Mouse (Mus musculus) liver, embryonic 14 days (tissue): ENCODE data around the gene Prok1. TPM values are rescaled to one million over a fixed set of nuclear protein-coding genes. Genes with fewer than 3 reads are reported as not detected.

Source experiments
- polyA plus RNA-seq: library from polyadenylated mRNA; depleted of rRNA; stranded (reverse); fragments of >200 nt; gene quantifications from 2 replicates; pipeline ENCODE4 v1.2.3, GENCODE M21; 2012; rRNA removed

The Prok1 gene
- polyA plus RNA-seq: 0.01 TPM in 2 replicates

DNA sequence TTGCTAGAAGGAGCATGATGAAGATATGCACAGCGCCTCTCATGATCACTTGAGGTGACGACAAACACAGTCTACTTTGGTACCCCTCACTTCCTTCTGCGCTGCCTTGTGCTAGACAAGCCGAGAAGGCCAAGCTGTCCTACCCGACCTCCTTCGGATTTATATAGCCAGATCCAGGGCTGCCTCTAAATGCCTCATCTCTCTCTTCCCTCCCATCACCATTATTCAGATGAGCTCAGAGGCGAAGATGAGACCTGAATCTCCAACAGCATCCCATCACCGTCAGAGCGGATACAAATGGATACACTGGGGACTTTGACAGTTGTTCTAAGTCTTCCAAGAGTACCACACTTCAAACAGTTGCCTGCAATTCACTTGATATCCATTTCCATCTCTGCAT, at the start of gene Prok1:
TSS of gene Prok1 (minus strand) at position 101 of the 400 bp plus-strand sequence.

GRCm38 (mm10) chr3:107278479-107279269, 39.2 kb upstream of the Prok1 start, which contains the start of gene Lamtor5:
Gene Lamtor5, plus strand, starts transcription at chr3:107278858.

GRCm38 (mm10) chr3:107230527-107230926, 9.0 kb downstream of the Prok1 start, which contains the start of gene A630076J17Rik:
Gene A630076J17Rik, plus strand, starts transcription at chr3:107230614.

GRCm38 (mm10) chr3:107221608-107222007, 17.9 kb downstream of the Prok1 start, which contains the start of gene Cym:
Gene Cym, minus strand, starts transcription at chr3:107221732.

Other genes with a start within 250 kb of the Prok1 start
- 0.57 and 0.63 TPM in 2 replicates for gene Kcna3, start 203.5 kb downstream of the Prok1 start, polyA plus RNA-seq
- 0.14 and 0.15 TPM in 2 replicates for gene Kcna2, start 138.6 kb downstream of the Prok1 start, polyA plus RNA-seq
- gene Kcna10, start 56.7 kb downstream of the Prok1 start, polyA plus RNA-seq: not detected in 2 replicates
- 0.08 and 0.14 TPM in 2 replicates for gene Cym, start 18.0 kb downstream of the Prok1 start, polyA plus RNA-seq
- gene A630076J17Rik, start 9.1 kb downstream of the Prok1 start, polyA plus RNA-seq: 0.02 TPM in 1 of 2 replicates, not detected in the other
- gene Lamtor5, start 39.2 kb upstream of the Prok1 start, polyA plus RNA-seq: 44.6 and 53.1 TPM in 2 replicates
- 0.05 and 0.07 TPM in 2 replicates for gene Slc16a4, start 51.5 kb upstream of the Prok1 start, polyA plus RNA-seq
- gene Rbm15, start 94.0 kb upstream of the Prok1 start, polyA plus RNA-seq: 4.5 and 5.3 TPM in 2 replicates
- 0.02 TPM in 1 of 2 replicates, not detected in the other for gene Kcnc4, start 219.8 kb upstream of the Prok1 start, polyA plus RNA-seq